Mouse (Mus musculus): Measurements from ENCODE around the gene Spon2. TPM values are rescaled to one million over a fixed set of nuclear protein-coding genes. Genes with fewer than 3 reads are reported as not detected.

The Spon2 gene
- polyA plus RNA-seq, 1 experiment = 5.5 TPM

DNA sequence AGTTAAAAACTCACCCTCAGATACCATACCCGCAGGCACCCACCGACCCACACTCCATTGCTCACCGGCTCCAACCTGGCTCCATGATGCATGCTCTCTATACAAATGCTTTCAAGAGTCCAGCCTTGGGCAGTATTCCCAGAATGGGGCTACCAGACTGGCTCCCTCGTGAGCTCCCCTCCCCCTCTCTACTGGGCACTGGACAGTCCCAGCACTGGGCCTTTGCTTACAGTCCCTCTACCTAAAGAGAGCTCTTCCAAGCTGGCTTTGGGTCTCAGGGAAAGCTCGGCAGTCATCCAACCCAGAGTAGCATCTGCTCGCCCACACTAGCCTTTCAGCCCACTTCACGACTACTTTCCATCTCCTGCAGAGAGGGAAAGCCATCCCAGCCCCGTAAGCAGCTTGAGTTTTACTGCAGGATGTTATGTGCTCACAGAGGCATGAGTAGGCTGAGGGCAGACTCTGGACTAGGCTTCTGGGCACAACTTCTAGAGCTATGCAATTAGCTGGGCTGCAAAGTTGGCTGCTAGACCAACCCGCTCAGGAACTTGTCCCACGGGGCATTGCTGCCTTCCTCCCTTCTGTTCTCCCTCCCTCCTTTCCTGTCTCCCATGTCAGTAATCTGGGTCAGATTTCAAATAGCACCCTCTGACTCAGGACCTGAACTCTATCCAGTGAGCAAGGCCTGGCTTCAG lies 2.2 kb upstream of the Spon2 start:
- Histone ChIP-seq H3ac (ENCODE audit: control insufficient read depth, insufficient read length) (no peak overlapping the region), H3K79me2 (ENCODE audit: control insufficient read depth, insufficient read depth) (no peaks in the 10 kb centered on the region), H3K36me3 (ENCODE audit: control insufficient read depth, insufficient read depth) (no peaks in the 10 kb centered on the region), H3K4me3 (no peak overlapping the region), H3K4me2 (ENCODE audit: low read depth) (peak overlapping the region; percentile 47), H3K27me3 (ENCODE audit: control insufficient read depth, insufficient read depth, insufficient read length) (no peaks in the 10 kb centered on the region)
- TF ChIP-seq CEBPB (IDR thresholded peaks at IDR 0.05; ENCODE audit: insufficient read depth, poor library complexity, severe bottlenecking) (no peak), TCF12 (IDR thresholded peaks at IDR 0.05; ENCODE audit: insufficient read depth, poor library complexity, severe bottlenecking) (no peak), MYOD1 (IDR thresholded peaks at IDR 0.05; ENCODE audit: control insufficient read depth in 1 of 3, insufficient read length in 2 of 3, low read depth in 2 of 3) (no peak), TCF3 (IDR thresholded peaks at IDR 0.05; ENCODE audit: insufficient read length, low read depth) (no peak), POLR2AphosphoS2 (IDR thresholded peaks at IDR 0.05; ENCODE audit: insufficient read length, low read depth) (no peak), E2F4 (IDR thresholded peaks at IDR 0.05; ENCODE audit: insufficient read depth) (no peak)

DNA sequence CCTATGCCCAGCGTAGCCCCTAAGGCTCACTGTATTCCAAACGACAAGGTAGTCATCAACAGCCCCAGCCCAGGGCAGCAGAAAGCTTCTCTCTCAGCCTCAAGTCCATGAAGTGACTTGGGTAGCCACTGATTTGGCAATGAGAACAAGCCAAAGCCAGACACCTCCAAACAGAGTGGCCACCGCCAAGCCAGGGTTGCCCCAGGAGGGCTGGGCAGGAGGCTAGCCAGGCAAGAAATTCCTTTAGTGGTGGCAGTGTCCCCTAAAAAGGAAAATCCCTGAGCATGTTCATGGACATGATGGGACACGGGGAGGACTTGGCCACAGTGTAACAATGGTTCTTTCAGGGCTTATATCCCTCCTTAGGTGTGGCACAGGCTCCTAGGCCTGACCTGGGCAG lies 1.6 kb upstream of the Spon2 start:
- Histone ChIP-seq H3K79me2 (ENCODE audit: control insufficient read depth, insufficient read depth) (no peaks in the 10 kb centered on the region), H3ac (ENCODE audit: control insufficient read depth, insufficient read length) (no peak overlapping the region), H3K4me3 (no peak overlapping the region), H3K27me3 (ENCODE audit: control insufficient read depth, insufficient read depth, insufficient read length) (no peaks in the 10 kb centered on the region), H3K36me3 (ENCODE audit: control insufficient read depth, insufficient read depth) (no peaks in the 10 kb centered on the region), H3K4me2 (ENCODE audit: low read depth) (peak overlapping the region; percentile 47)
- no peak for TF ChIP-seq MAX (IDR thresholded peaks at IDR 0.05; ENCODE audit: low read depth)
- TF ChIP-seq E2F4 (IDR thresholded peaks at IDR 0.05; ENCODE audit: insufficient read depth) = no peak
- TF ChIP-seq MYOG (IDR thresholded peaks at IDR 0.05; ENCODE audit: control insufficient read depth in 1 of 3, insufficient read depth in 1 of 3, insufficient read length in 2 of 3, low read depth in 2 of 3) = no peak
- TF ChIP-seq CEBPB (IDR thresholded peaks at IDR 0.05; ENCODE audit: insufficient read depth, poor library complexity, severe bottlenecking) = no peak
- no peak for TF ChIP-seq TCF12 (IDR thresholded peaks at IDR 0.05; ENCODE audit: insufficient read depth, poor library complexity, severe bottlenecking)
- no peak for TF ChIP-seq REST (IDR thresholded peaks at IDR 0.05; ENCODE audit: insufficient read depth, insufficient read length)
- no peak for TF ChIP-seq MYOD1 (IDR thresholded peaks at IDR 0.05; ENCODE audit: control insufficient read depth in 1 of 3, insufficient read length in 2 of 3, low read depth in 2 of 3)
- no peak for TF ChIP-seq TCF3 (IDR thresholded peaks at IDR 0.05; ENCODE audit: insufficient read length, low read depth)
- TF ChIP-seq POLR2A (IDR thresholded peaks at IDR 0.05; ENCODE audit: insufficient read length, low read depth) = no peak
- TF ChIP-seq USF1 (IDR thresholded peaks at IDR 0.05; ENCODE audit: low read depth) = no peak
- no peak for TF ChIP-seq SRF (IDR thresholded peaks at IDR 0.05; ENCODE audit: control insufficient read depth, insufficient read length, low read depth)
- no peak for TF ChIP-seq POLR2AphosphoS2 (IDR thresholded peaks at IDR 0.05; ENCODE audit: insufficient read length, low read depth)

DNA sequence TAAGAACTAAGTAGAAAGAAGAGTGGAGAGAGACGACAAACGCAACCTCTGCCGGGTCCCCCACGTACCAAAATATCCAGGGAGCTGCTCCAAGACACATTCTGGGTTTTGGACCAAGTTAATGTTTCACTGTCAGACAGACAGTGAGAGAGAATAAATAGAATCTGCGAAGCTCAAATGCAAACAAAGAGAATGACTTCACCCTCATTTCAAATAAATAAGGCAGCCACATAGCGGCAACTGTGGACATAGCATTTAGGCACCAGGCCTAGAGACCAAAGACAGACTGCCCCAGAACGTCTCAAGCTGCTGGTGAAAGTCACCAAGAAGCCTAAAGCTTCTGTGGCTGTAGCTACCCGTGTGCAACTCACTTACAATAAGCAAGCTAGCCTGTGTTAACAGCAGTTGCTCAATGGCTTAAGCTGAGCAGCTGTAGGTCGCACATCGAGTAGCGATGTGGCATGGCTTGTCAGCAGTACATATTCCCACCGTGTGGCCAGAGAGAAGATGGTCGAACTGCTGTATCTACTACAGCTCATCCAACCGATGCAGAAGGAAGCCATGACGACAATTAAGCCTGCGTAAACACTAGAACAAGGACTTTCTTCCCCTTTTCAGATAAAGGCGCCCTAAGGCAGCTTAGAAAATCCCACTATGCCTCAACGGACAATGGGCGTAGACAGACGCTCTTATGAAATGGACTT lies 643 bp upstream of the Spon2 start:
- no peak overlapping the region for H3K4me3 ChIP-seq
- no peaks in the 10 kb centered on the region for H3K36me3 ChIP-seq (ENCODE audit: control insufficient read depth, insufficient read depth)
- no peaks in the 10 kb centered on the region for H3K27me3 ChIP-seq (ENCODE audit: control insufficient read depth, insufficient read depth, insufficient read length)
- no peaks in the 10 kb centered on the region for H3K79me2 ChIP-seq (ENCODE audit: control insufficient read depth, insufficient read depth)
- no peak for TF ChIP-seq E2F4 (IDR thresholded peaks at IDR 0.05; ENCODE audit: insufficient read depth)
- TF ChIP-seq TCF3 (IDR thresholded peaks at IDR 0.05; ENCODE audit: insufficient read length, low read depth) = no peak
- TF ChIP-seq MYOD1 (IDR thresholded peaks at IDR 0.05; ENCODE audit: control insufficient read depth in 1 of 3, insufficient read length in 2 of 3, low read depth in 2 of 3) = no peak
- no peak for TF ChIP-seq POLR2A (IDR thresholded peaks at IDR 0.05; ENCODE audit: insufficient read length, low read depth)
- TF ChIP-seq TCF12 (IDR thresholded peaks at IDR 0.05; ENCODE audit: insufficient read depth, poor library complexity, severe bottlenecking) = no peak
- no peak for TF ChIP-seq SRF (IDR thresholded peaks at IDR 0.05; ENCODE audit: control insufficient read depth, insufficient read length, low read depth)
- no peak for TF ChIP-seq REST (IDR thresholded peaks at IDR 0.05; ENCODE audit: insufficient read depth, insufficient read length)
- TF ChIP-seq MAX (IDR thresholded peaks at IDR 0.05; ENCODE audit: low read depth) = no peak
- TF ChIP-seq MYOG (IDR thresholded peaks at IDR 0.05; ENCODE audit: control insufficient read depth in 1 of 3, insufficient read depth in 1 of 3, insufficient read length in 2 of 3, low read depth in 2 of 3) = no peak
- TF ChIP-seq POLR2AphosphoS2 (IDR thresholded peaks at IDR 0.05; ENCODE audit: insufficient read length, low read depth) = no peak
- no peak for TF ChIP-seq CEBPB (IDR thresholded peaks at IDR 0.05; ENCODE audit: insufficient read depth, poor library complexity, severe bottlenecking)
- no peak for TF ChIP-seq USF1 (IDR thresholded peaks at IDR 0.05; ENCODE audit: low read depth)
- peak overlapping the region; percentile 32 for H3K4me2 ChIP-seq (ENCODE audit: low read depth)
- H3ac ChIP-seq (ENCODE audit: control insufficient read depth, insufficient read length) = no peak overlapping the region

DNA sequence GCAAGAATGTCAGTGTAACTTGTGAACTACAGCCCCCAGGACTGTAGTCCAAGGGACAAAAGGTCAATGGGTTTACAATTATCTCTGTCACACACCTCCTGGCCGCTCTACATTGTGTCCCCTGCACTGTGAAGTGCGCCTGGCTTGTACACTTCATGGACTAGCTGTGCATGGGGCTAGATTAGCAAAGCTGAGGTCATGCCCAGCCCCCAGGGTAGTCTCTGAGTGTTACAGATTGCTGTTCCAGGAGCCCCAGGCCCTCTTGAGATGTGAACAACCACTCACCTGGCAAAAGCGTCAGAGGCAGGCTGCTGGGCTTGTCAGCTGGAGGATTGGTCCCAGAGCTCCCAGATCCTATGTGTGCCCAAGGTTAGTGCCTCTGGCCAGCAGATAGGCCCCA lies 592 bp downstream of the Spon2 start:
- Histone ChIP-seq H3K4me3 (no peak overlapping the region), H3K36me3 (ENCODE audit: control insufficient read depth, insufficient read depth) (no peaks in the 10 kb centered on the region), H3K4me2 (ENCODE audit: low read depth) (peak overlapping the region; percentile 32), H3K79me2 (ENCODE audit: control insufficient read depth, insufficient read depth) (no peaks in the 10 kb centered on the region), H3ac (ENCODE audit: control insufficient read depth, insufficient read length) (no peak overlapping the region), H3K27me3 (ENCODE audit: control insufficient read depth, insufficient read depth, insufficient read length) (no peaks in the 10 kb centered on the region)
- no peak for TF ChIP-seq MAX (IDR thresholded peaks at IDR 0.05; ENCODE audit: low read depth)
- no peak for TF ChIP-seq TCF3 (IDR thresholded peaks at IDR 0.05; ENCODE audit: insufficient read length, low read depth)
- no peak for TF ChIP-seq SRF (IDR thresholded peaks at IDR 0.05; ENCODE audit: control insufficient read depth, insufficient read length, low read depth)
- no peak for TF ChIP-seq TCF12 (IDR thresholded peaks at IDR 0.05; ENCODE audit: insufficient read depth, poor library complexity, severe bottlenecking)
- TF ChIP-seq E2F4 (IDR thresholded peaks at IDR 0.05; ENCODE audit: insufficient read depth) = no peak
- no peak for TF ChIP-seq USF1 (IDR thresholded peaks at IDR 0.05; ENCODE audit: low read depth)
- no peak for TF ChIP-seq MYOD1 (IDR thresholded peaks at IDR 0.05; ENCODE audit: control insufficient read depth in 1 of 3, insufficient read length in 2 of 3, low read depth in 2 of 3)
- TF ChIP-seq CEBPB (IDR thresholded peaks at IDR 0.05; ENCODE audit: insufficient read depth, poor library complexity, severe bottlenecking) = no peak
- TF ChIP-seq POLR2AphosphoS2 (IDR thresholded peaks at IDR 0.05; ENCODE audit: insufficient read length, low read depth) = no peak
- TF ChIP-seq MYOG (IDR thresholded peaks at IDR 0.05; ENCODE audit: control insufficient read depth in 1 of 3, insufficient read depth in 1 of 3, insufficient read length in 2 of 3, low read depth in 2 of 3) = no peak
- no peak for TF ChIP-seq REST (IDR thresholded peaks at IDR 0.05; ENCODE audit: insufficient read depth, insufficient read length)
- TF ChIP-seq POLR2A (IDR thresholded peaks at IDR 0.05; ENCODE audit: insufficient read length, low read depth) = no peak
